Mouse (Mus musculus) spleen, postnatal 14 days (tissue): ENCODE data around the gene St7.

Source experiments
- DNase-seq, 2 experiments: peaks; one replicate each; pipeline ENCODE4 v3.0.0; 2021 to 2022; ENCODE audit warnings: low spot score in 2 of 2

St7 gene

GRCm38 (mm10) chr6:17763963-17764659 is 71.4 kb downstream of the St7 start:
- no peak for DNase-seq

GRCm38 (mm10) chr6:17764660-17764998 is 71.9 kb downstream of the St7 start:
- no peak for DNase-seq

GRCm38 (mm10) chr6:17769972-17770644 is 77.4 kb downstream of the St7 start:
- DNase-seq: no peak

GRCm38 (mm10) chr6:17770645-17771345 is 78.1 kb downstream of the St7 start:
- no peak for DNase-seq

- DNase-seq: no peak
These were observed 78.7 kb downstream of the St7 start for GRCm38 (mm10) chr6:17771456-17771855.

- DNase-seq: no peak
These were observed 79.8 kb downstream of the St7 start for GRCm38 (mm10) chr6:17772514-17772913.

GRCm38 (mm10) chr6:17776041-17776440 is 83.3 kb downstream of the St7 start:
- DNase-seq: no peak

GRCm38 (mm10) chr6:17777018-17777799 is 84.5 kb downstream of the St7 start:
- DNase-seq: no peak

- DNase-seq: no peak
These were observed 86.0 kb downstream of the St7 start for GRCm38 (mm10) chr6:17778648-17779202.

GRCm38 (mm10) chr6:17783511-17783910 is 90.8 kb downstream of the St7 start:
- DNase-seq: no peak

GRCm38 (mm10) chr6:17784523-17784922 is 91.8 kb downstream of the St7 start:
- DNase-seq: no peak

- no peak for DNase-seq
These were observed 92.5 kb downstream of the St7 start for GRCm38 (mm10) chr6:17785248-17785647.

GRCm38 (mm10) chr6:17787810-17788209 is 95.1 kb downstream of the St7 start:
- DNase-seq: no peak

- DNase-seq: no peak
These were observed 97.5 kb downstream of the St7 start for GRCm38 (mm10) chr6:17790251-17790650.

- DNase-seq: no peak
These were observed 100.7 kb downstream of the St7 start for GRCm38 (mm10) chr6:17793471-17793870.

- DNase-seq: no peak
These were observed 104.6 kb downstream of the St7 start for GRCm38 (mm10) chr6:17797271-17797713.

GRCm38 (mm10) chr6:17800694-17801093 is 108.0 kb downstream of the St7 start:
- DNase-seq: no peak

- no peak for DNase-seq
These were observed 111.7 kb downstream of the St7 start for GRCm38 (mm10) chr6:17804468-17804867.

GRCm38 (mm10) chr6:17806569-17806968 is 113.8 kb downstream of the St7 start:
- no peak for DNase-seq

GRCm38 (mm10) chr6:17811063-17811462 is 118.3 kb downstream of the St7 start:
- DNase-seq: no peak

GRCm38 (mm10) chr6:17811531-17811930 is 118.8 kb downstream of the St7 start:
- DNase-seq: no peak
